ENCODE assay signal across 2 mouse cellular contexts in genomic region chr2:93802947-93803346, GRCm38 (mm10).
TF ChIP-seq lines count a peak whose summit lies in the region.

No protein-coding gene starts in this region.

TF ChIP-seq in CH12.LX, 34 proteins besides CTCF, POLR2A, EP300 and RAD21 (continued from another document):
- TF ChIP-seq MAZ (IDR thresholded peaks at IDR 0.05; ENCODE audit: low read depth, low read length), result no peak
- TF ChIP-seq BHLHE40 (IDR thresholded peaks at IDR 0.05; ENCODE audit: low read depth, low read length), result no peak
- TF ChIP-seq USF1 (IDR thresholded peaks at IDR 0.05; ENCODE audit: low read depth, low read length), result no peak
- no peak for TF ChIP-seq KAT2A (IDR thresholded peaks at IDR 0.05; ENCODE audit: insufficient replicate concordance, low read length)
- no peak for TF ChIP-seq MXI1 (IDR thresholded peaks at IDR 0.05; ENCODE audit: low read depth, low read length)
- TF ChIP-seq CHD2 (IDR thresholded peaks at IDR 0.05; ENCODE audit: low read length), result no peak
- TF ChIP-seq GABPA (IDR thresholded peaks at IDR 0.05; ENCODE audit: insufficient replicate concordance, low read depth, low read length), result no peak
- TF ChIP-seq JUN (IDR thresholded peaks at IDR 0.05; ENCODE audit: insufficient read depth, low read depth, low read length), result peak; percentile 43; the same call in 1 of the 2 replicates
- TF ChIP-seq ZC3H11A (IDR thresholded peaks at IDR 0.05; ENCODE audit: low read depth, low read length), result no peak
- no peak for TF ChIP-seq SMC3 (IDR thresholded peaks at IDR 0.05; ENCODE audit: low read depth, low read length)
- no peak for TF ChIP-seq TCF12 (IDR thresholded peaks at IDR 0.05; ENCODE audit: low read depth, low read length)
- no peak for TF ChIP-seq RCOR1 (conservative IDR thresholded peaks at IDR 0.05; ENCODE audit: low read depth, low read length)
- no peak for TF ChIP-seq SIN3A (IDR thresholded peaks at IDR 0.05; ENCODE audit: low read length)
- TF ChIP-seq MYC (IDR thresholded peaks at IDR 0.05; ENCODE audit: low read depth, low read length), result no peak
- no peak for TF ChIP-seq ZKSCAN1 (IDR thresholded peaks at IDR 0.05; ENCODE audit: borderline replicate concordance, low read depth, low read length)
- no peak for TF ChIP-seq NELFE (IDR thresholded peaks at IDR 0.05; ENCODE audit: low read depth, low read length)
- TF ChIP-seq UBTF (IDR thresholded peaks at IDR 0.05; ENCODE audit: low read depth, low read length), result no peak
- no peak for TF ChIP-seq USF2 (conservative IDR thresholded peaks at IDR 0.05; ENCODE audit: low read depth, low read length)
- no peak for TF ChIP-seq MAFK (IDR thresholded peaks at IDR 0.05; ENCODE audit: insufficient replicate concordance, low read length)
- TF ChIP-seq MAX (IDR thresholded peaks at IDR 0.05; ENCODE audit: low read length), result no peak
- peak; percentile 78 for TF ChIP-seq ZNF384 (IDR thresholded peaks at IDR 0.05; ENCODE audit: low read depth, low read length)
- no peak for TF ChIP-seq IRF4 (IDR thresholded peaks at IDR 0.05; ENCODE audit: low read depth, low read length)
- peak; percentile 83; the same call in 1 of the 2 replicates for TF ChIP-seq MEF2A (IDR thresholded peaks at IDR 0.05; ENCODE audit: borderline replicate concordance, low read depth, low read length)
- TF ChIP-seq ZMIZ1 (IDR thresholded peaks at IDR 0.05; ENCODE audit: low read depth, low read length), result no peak
- TF ChIP-seq CHD1 (IDR thresholded peaks at IDR 0.05; ENCODE audit: low read depth, low read length), result no peak
- TF ChIP-seq POLR2AphosphoS2 (IDR thresholded peaks at IDR 0.05; ENCODE audit: low read depth, low read length), result no peak
- TF ChIP-seq JUND (conservative IDR thresholded peaks at IDR 0.05; ENCODE audit: low read depth, low read length), result peak; percentile 78
- no peak; the same call in 1 of the 2 replicates for TF ChIP-seq ETS1 (conservative IDR thresholded peaks at IDR 0.05; ENCODE audit: low read depth, low read length)

TF ChIP-seq in MEL, 35 proteins besides CTCF, POLR2A, EP300 and RAD21 (continued from another document):
- TF ChIP-seq NRF1 (IDR thresholded peaks at IDR 0.05; ENCODE audit: insufficient read depth, low read depth, low read length, poor library complexity, severe bottlenecking) (no peak), GATA1 (IDR thresholded peaks at IDR 0.05; ENCODE audit: low read depth, low read length) (peak; percentile 40; the same call in 1 of the 2 replicates)
